Mouse (Mus musculus) heart, embryonic 15.5 days (tissue): Measurements from ENCODE around the gene Arrb2. TPM values are rescaled to one million over a fixed set of nuclear protein-coding genes. Genes with fewer than 3 reads are reported as not detected.

Experiments
- ATAC-seq: fragments of 200-750 bp; cut with Nextera tagmentation; replicated peaks from 2 replicates; pipeline ENCODE4 v1.8.0; 2017; ENCODE audit warnings: low read depth, moderate TSS enrichment; ENCODE audit not compliant: insufficient number of reproducible peaks, insufficient read depth, low FRiP score
- H3K27ac ChIP-seq: fragments of 300-500 bp; sonication (generic); 2 replicates; pipeline ENCODE4 v1.5.1; 2015; ENCODE audit warnings: mild to moderate bottlenecking, inconsistent platforms
- H3K27me3 ChIP-seq: fragments of 300-500 bp; sonication (generic); 2 replicates; pipeline ENCODE4 v1.6.1; 2015; ENCODE audit warnings: inconsistent platforms
- H3K36me3 ChIP-seq: fragments of 300-500 bp; sonication (generic); 2 replicates; pipeline ENCODE4 v1.6.1; 2015; ENCODE audit warnings: mild to moderate bottlenecking, inconsistent platforms
- H3K4me1 ChIP-seq: fragments of 300-500 bp; sonication (generic); replicated peaks from 2 replicates; pipeline ENCODE4 v1.6.1; 2015; ENCODE audit warnings: inconsistent platforms
- H3K4me2 ChIP-seq: fragments of 300-500 bp; sonication (generic); 2 replicates; pipeline ENCODE4 v1.6.1; 2015; ENCODE audit warnings: inconsistent platforms, mild to moderate bottlenecking, moderate library complexity
- H3K4me3 ChIP-seq: fragments of 300-500 bp; sonication (generic); 2 replicates; pipeline ENCODE4 v1.5.1; 2015; ENCODE audit warnings: mild to moderate bottlenecking, inconsistent platforms
- H3K9ac ChIP-seq: fragments of 300-500 bp; sonication (generic); 2 replicates; pipeline ENCODE4 v1.6.1; 2015; ENCODE audit warnings: mild to moderate bottlenecking, inconsistent platforms
- H3K9me3 ChIP-seq: fragments of 300-500 bp; sonication (generic); replicated peaks from 2 replicates; pipeline ENCODE4 v1.6.1; 2016; ENCODE audit warnings: inconsistent platforms
- WGBS: fragments of 180-500 bp; shearing (Covaris S2); methylation state at CpG from one replicate; pipeline ENCODE4 v1.1.7; 2015; ENCODE audit warnings: mixed read lengths; 5-methylcytosine and 5-hydroxymethylcytosine counted together
- polyA plus RNA-seq: library from polyadenylated mRNA; unstranded; fragments of >200 nt; fragmentation: Nextera tagmentation; extraction: Ambion mirVana; gene quantifications from 2 replicates; pipeline ENCODE4 v1.2.1, GENCODE M21; 2015

Arrb2 gene
- 11.4 and 14.7 TPM in 2 replicates for polyA plus RNA-seq

- Histone ChIP-seq H3K4me3 (peak within 1 kb of the TSS; percentile 79), H3K9me3 (no peaks in the 10 kb centered on the region), H3K27me3 (no peaks in the 10 kb centered on the region), H3K36me3 (peaks cover 5% of the 10 kb centered on the region; the same call in 1 of the 2 replicates), H3K4me1 (peaks cover 15% of the 10 kb centered on the region), H3K4me2 (peak within 1 kb of the TSS; percentile 92), H3K27ac (peak within 1 kb of the TSS; percentile 74), H3K9ac (peak within 1 kb of the TSS; percentile 89)
- ATAC-seq: peak; percentile 94
- WGBS: under 1% methylated on average over 75 of the region's 75 CpGs
Observed at GRCm38 (mm10) chr11:70432048-70432894, at the start of gene Arrb2. TSS of gene Arrb2 (plus strand) at chr11:70432635.

GRCm38 (mm10) chr11:70384136-70384535, 48.3 kb upstream of the Arrb2 start:
- Histone ChIP-seq H3K36me3 (no peaks in the 10 kb centered on the region), H3K27me3 (no peaks in the 10 kb centered on the region), H3K4me2 (no peak overlapping the region), H3K9me3 (no peaks in the 10 kb centered on the region), H3K4me1 (no peaks in the 10 kb centered on the region), H3K27ac (no peak overlapping the region), H3K4me3 (no peak overlapping the region), H3K9ac (no peak overlapping the region)
- ATAC-seq: no peak
- 78% methylated on average over 3 of the region's 3 CpGs for WGBS

- peaks cover 8% of the 10 kb centered on the region; the same call in 1 of the 2 replicates for H3K36me3 ChIP-seq
- H3K4me1 ChIP-seq: no peaks in the 10 kb centered on the region; the same call in 1 of the 2 replicates
- 70% methylated on average over 5 of the region's 5 CpGs for WGBS
Observed at GRCm38 (mm10) chr11:70387436-70387835, 45.0 kb upstream of the Arrb2 start.

GRCm38 (mm10) chr11:70389421-70389820, 43.0 kb upstream of the Arrb2 start:
- Histone ChIP-seq H3K27ac (no peak overlapping the region), H3K9me3 (no peaks in the 10 kb centered on the region), H3K4me3 (no peak overlapping the region), H3K36me3 (peaks cover 25% of the 10 kb centered on the region), H3K4me2 (no peak overlapping the region), H3K9ac (no peak overlapping the region), H3K4me1 (no peaks in the 10 kb centered on the region; the same call in 1 of the 2 replicates), H3K27me3 (no peaks in the 10 kb centered on the region)
- no peak for ATAC-seq
- 76% methylated on average over 5 of the region's 5 CpGs for WGBS

More at GRCm38 (mm10) chr11:70387436-70387835, 45.0 kb upstream of the Arrb2 start:
- ATAC-seq: no peak
- no peak overlapping the region for H3K27ac ChIP-seq
- no peak overlapping the region for H3K4me3 ChIP-seq
- no peaks in the 10 kb centered on the region for H3K9me3 ChIP-seq
- no peak overlapping the region for H3K4me2 ChIP-seq
- no peaks in the 10 kb centered on the region for H3K27me3 ChIP-seq
- H3K9ac ChIP-seq: no peak overlapping the region

GRCm38 (mm10) chr11:70403598-70403997, 28.8 kb upstream of the Arrb2 start:
- 48% methylated on average over 2 of the region's 2 CpGs for WGBS
- H3K27ac ChIP-seq: peak overlapping the region; percentile 68
- no peaks in the 10 kb centered on the region for H3K27me3 ChIP-seq
- peaks cover 34% of the 10 kb centered on the region for H3K36me3 ChIP-seq
- no peak overlapping the region for H3K9ac ChIP-seq
- H3K4me2 ChIP-seq: 0 out of 2 replicates have a peak overlapping the region, but pooled peaks have one; percentile 6
- peak; percentile 84 for ATAC-seq
- peaks cover 17% of the 10 kb centered on the region for H3K4me1 ChIP-seq
- no peaks in the 10 kb centered on the region for H3K9me3 ChIP-seq
- H3K4me3 ChIP-seq: no peak overlapping the region

- ATAC-seq: peak; percentile 97
- Histone ChIP-seq H3K4me2 (peak within 1 kb of the TSS; percentile 84), H3K9me3 (no peaks in the 10 kb centered on the region), H3K27ac (peak within 1 kb of the TSS; percentile 76), H3K4me1 (peaks cover 18% of the 10 kb centered on the region), H3K9ac (peak within 1 kb of the TSS; percentile 96), H3K4me3 (peak within 1 kb of the TSS; percentile 73), H3K36me3 (peaks cover 8% of the 10 kb centered on the region; the same call in 1 of the 2 replicates), H3K27me3 (0 out of 2 replicates have a peak, but pooled peaks cover 1% of the 10 kb centered on the region)
- WGBS: under 1% methylated on average over 59 of the region's 59 CpGs
Observed at GRCm38 (mm10) chr11:70409594-70410296, 22.7 kb upstream of the Arrb2 start, which contains the start of gene Pelp1. TSS of gene Pelp1 (minus strand) at chr11:70410031.

GRCm38 (mm10) chr11:70410297-70410643, 22.2 kb upstream of the Arrb2 start:
- H3K27me3 ChIP-seq: 0 out of 2 replicates have a peak, but pooled peaks cover 3% of the 10 kb centered on the region
- peak overlapping the region; percentile 73 for H3K4me3 ChIP-seq
- H3K9ac ChIP-seq: peak overlapping the region; percentile 96
- no peak for ATAC-seq
- peak overlapping the region; percentile 76 for H3K27ac ChIP-seq
- peaks cover 5% of the 10 kb centered on the region; the same call in 1 of the 2 replicates for H3K36me3 ChIP-seq
- peaks cover 18% of the 10 kb centered on the region for H3K4me1 ChIP-seq
- H3K9me3 ChIP-seq: no peaks in the 10 kb centered on the region
- 57% methylated on average over 6 of the region's 6 CpGs for WGBS
- H3K4me2 ChIP-seq: peak overlapping the region; percentile 84

- no peaks in the 10 kb centered on the region for H3K36me3 ChIP-seq
- 0 out of 2 replicates have a peak, but pooled peaks cover 3% of the 10 kb centered on the region for H3K27me3 ChIP-seq
- peaks cover 18% of the 10 kb centered on the region for H3K4me1 ChIP-seq
- H3K4me2 ChIP-seq: no peak overlapping the region
- H3K27ac ChIP-seq: no peak overlapping the region
- no peaks in the 10 kb centered on the region for H3K9me3 ChIP-seq
- no peak for ATAC-seq
- 70% methylated on average over 5 of the region's 5 CpGs for WGBS
- no peak overlapping the region for H3K4me3 ChIP-seq
- H3K9ac ChIP-seq: no peak overlapping the region
Observed at GRCm38 (mm10) chr11:70412591-70412990, 19.8 kb upstream of the Arrb2 start.

GRCm38 (mm10) chr11:70413961-70414360, 18.5 kb upstream of the Arrb2 start:
- Histone ChIP-seq H3K9me3 (no peaks in the 10 kb centered on the region), H3K4me3 (no peak overlapping the region), H3K27me3 (0 out of 2 replicates have a peak, but pooled peaks cover 3% of the 10 kb centered on the region), H3K4me2 (no peak overlapping the region), H3K9ac (no peak overlapping the region), H3K36me3 (no peaks in the 10 kb centered on the region), H3K4me1 (peaks cover 9% of the 10 kb centered on the region), H3K27ac (no peak overlapping the region)
- no peak for ATAC-seq
- 9% methylated on average over 3 of the region's 3 CpGs for WGBS

GRCm38 (mm10) chr11:70418199-70418598, 14.2 kb upstream of the Arrb2 start:
- Histone ChIP-seq H3K36me3 (no peaks in the 10 kb centered on the region), H3K9me3 (no peaks in the 10 kb centered on the region), H3K4me3 (no peak overlapping the region), H3K27me3 (0 out of 2 replicates have a peak, but pooled peaks cover 3% of the 10 kb centered on the region), H3K27ac (no peak overlapping the region), H3K4me2 (no peak overlapping the region), H3K4me1 (no peaks in the 10 kb centered on the region), H3K9ac (no peak overlapping the region)
- WGBS: 53% methylated on average over 4 of the region's 4 CpGs
- ATAC-seq: no peak

GRCm38 (mm10) chr11:70419486-70419885, 12.9 kb upstream of the Arrb2 start:
- no peak overlapping the region for H3K4me3 ChIP-seq
- 34% methylated on average over 5 of the region's 5 CpGs for WGBS
- ATAC-seq: no peak

More at GRCm38 (mm10) chr11:70419486-70419885, 12.9 kb upstream of the Arrb2 start:
- Histone ChIP-seq H3K4me2 (no peak overlapping the region), H3K27ac (no peak overlapping the region), H3K36me3 (no peaks in the 10 kb centered on the region), H3K4me1 (no peaks in the 10 kb centered on the region), H3K9ac (no peak overlapping the region), H3K9me3 (no peaks in the 10 kb centered on the region), H3K27me3 (0 out of 2 replicates have a peak, but pooled peaks cover 3% of the 10 kb centered on the region)
